Mouse (Mus musculus) heart, postnatal 10 days (tissue): ENCODE measurements around the gene Hc. TPM values are rescaled to one million over a fixed set of nuclear protein-coding genes. Genes with fewer than 3 reads are reported as not detected.

Experiments used
- DNase-seq, 2 experiments: peaks; one replicate each; pipeline ENCODE4 v3.0.0; 2021
- intact Hi-C: fragments of 180-260 bp; cut with DNase I; formaldehyde crosslinking; loops from one replicate; pipeline ENCODE4 v1.15.1; 2025
- total RNA-seq, 2 experiments: library from RNA; stranded (reverse); gene quantifications; 2 replicates each; pipeline ENCODE4 v1.2.3; 2021

The Hc gene
- total RNA-seq, 2 experiments from 2014 or later: not detected

- no peak for DNase-seq
- intact Hi-C loops: no loop called here
Observed at GRCm38 (mm10) chr2:34960466-34960865, 100.8 kb downstream of the Hc start.

GRCm38 (mm10) chr2:34958582-34958981 is 102.7 kb downstream of the Hc start:
- intact Hi-C loops: no loop called here
- no peak for DNase-seq

GRCm38 (mm10) chr2:34958036-34958435 is 103.2 kb downstream of the Hc start:
- intact Hi-C loops: no loop called here
- no peak for DNase-seq

- DNase-seq: no peak
- intact Hi-C loops: no loop called here
Observed at GRCm38 (mm10) chr2:34957405-34957804, 103.8 kb downstream of the Hc start.

- intact Hi-C loops: no loop called here
- no peak for DNase-seq
Observed at GRCm38 (mm10) chr2:34956941-34957340, 104.3 kb downstream of the Hc start.

GRCm38 (mm10) chr2:34954344-34954743 is 106.9 kb downstream of the Hc start:
- DNase-seq: no peak
- intact Hi-C loops: no loop called here

- intact Hi-C loops: no loop called here
- no peak for DNase-seq
Observed at GRCm38 (mm10) chr2:34953547-34954116, 107.6 kb downstream of the Hc start.

- intact Hi-C loops: no loop called here
- DNase-seq: no peak
Observed at GRCm38 (mm10) chr2:34953018-34953417, 108.2 kb downstream of the Hc start.

GRCm38 (mm10) chr2:34951469-34951868 is 109.8 kb downstream of the Hc start:
- DNase-seq: no peak
- intact Hi-C loops: no loop called here

- DNase-seq: no peak
- intact Hi-C loops: no loop called here
Observed at GRCm38 (mm10) chr2:34948622-34949021, 112.6 kb downstream of the Hc start.

- intact Hi-C loops: no loop called here
- DNase-seq: no peak
Observed at GRCm38 (mm10) chr2:34946046-34946445, 115.2 kb downstream of the Hc start.

GRCm38 (mm10) chr2:34945580-34945979 is 115.7 kb downstream of the Hc start:
- intact Hi-C loops: no loop called here
- no peak for DNase-seq

- intact Hi-C loops: no loop called here
- peak; percentile 69 to 73 for DNase-seq
Observed at GRCm38 (mm10) chr2:34944761-34945160, 116.5 kb downstream of the Hc start.

GRCm38 (mm10) chr2:34943556-34944120 is 117.6 kb downstream of the Hc start:
- intact Hi-C loops: no loop called here

GRCm38 (mm10) chr2:34941061-34941675 is 120.1 kb downstream of the Hc start:
- intact Hi-C loops: no loop called here
- no peak for DNase-seq

More at GRCm38 (mm10) chr2:34943556-34944120, 117.6 kb downstream of the Hc start:
- no peak for DNase-seq

GRCm38 (mm10) chr2:34940246-34940645 is 121.0 kb downstream of the Hc start:
- no peak for DNase-seq
- intact Hi-C loops: no loop called here

- peak; percentile 65 to 67 for DNase-seq
- intact Hi-C loops: no loop called here
Observed at GRCm38 (mm10) chr2:34938269-34939208, 122.7 kb downstream of the Hc start.

GRCm38 (mm10) chr2:34937460-34937859 is 123.8 kb downstream of the Hc start:
- intact Hi-C loops: no loop called here
- no peak for DNase-seq
